Mouse (Mus musculus): Measurements from ENCODE around the gene Wnk2.

DNA sequence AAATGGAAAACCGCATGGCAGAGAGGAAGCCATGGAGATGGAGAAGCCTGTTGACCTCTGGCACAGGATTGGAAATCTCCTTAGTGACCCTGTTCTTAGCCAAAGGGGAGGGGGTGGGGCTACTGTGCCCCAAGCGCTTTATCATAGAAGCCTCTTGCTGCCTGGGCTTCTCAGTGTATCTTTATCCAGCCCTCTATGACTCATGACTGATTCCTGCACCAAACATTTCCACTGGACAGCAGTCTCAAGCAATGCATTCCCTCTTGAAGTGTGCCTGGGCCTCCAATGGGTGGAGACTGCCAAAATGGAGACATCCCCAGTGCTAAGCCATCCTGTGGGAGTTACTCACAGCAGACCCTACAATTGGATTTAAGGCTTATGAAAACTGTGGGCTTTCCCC is 157.7 kb downstream of the Wnk2 start:
- TF ChIP-seq CTCF (IDR thresholded peaks at IDR 0.05) (no peak), POLR2A (IDR thresholded peaks at IDR 0.05; ENCODE audit: insufficient read depth, low read depth, low read length) (no peak)
